Mouse (Mus musculus) gastrocnemius, adult 18-20 months (tissue): Measurements from ENCODE around the gene Ndufb6. TPM values are rescaled to one million over a fixed set of nuclear protein-coding genes. Genes with fewer than 3 reads are reported as not detected.

Experiments used
- DNase-seq: peaks from one replicate; pipeline ENCODE4 v3.0.0; 2021; ENCODE audit warnings: low spot score
- total RNA-seq, 2 experiments: library from RNA; stranded (reverse); gene quantifications; 2 replicates each; pipeline ENCODE4 v1.2.3; 2021

Gene Ndufb6
- total RNA-seq, 2 experiments from 2014 or later: 251 to 279 TPM

GRCm38 (mm10) chr4:40264321-40264720 lies 14.9 kb downstream of the Ndufb6 start:
- DNase-seq: no peak

GRCm38 (mm10) chr4:40254385-40255103 lies 24.7 kb downstream of the Ndufb6 start:
- no peak for DNase-seq

GRCm38 (mm10) chr4:40253766-40254165 lies 25.5 kb downstream of the Ndufb6 start:
- DNase-seq: no peak

- no peak for DNase-seq
These were observed 28.2 kb downstream of the Ndufb6 start for GRCm38 (mm10) chr4:40250984-40251383.

- DNase-seq: no peak
These were observed 35.2 kb downstream of the Ndufb6 start for GRCm38 (mm10) chr4:40244035-40244434.

- no peak for DNase-seq
These were observed 36.2 kb downstream of the Ndufb6 start for GRCm38 (mm10) chr4:40243006-40243405.

GRCm38 (mm10) chr4:40241928-40242327 lies 37.3 kb downstream of the Ndufb6 start:
- DNase-seq: no peak

- no peak for DNase-seq
These were observed 38.9 kb downstream of the Ndufb6 start for GRCm38 (mm10) chr4:40240272-40240744.

GRCm38 (mm10) chr4:40239409-40240271 lies 39.6 kb downstream of the Ndufb6 start, which contains the start of gene Ddx58:
Gene Ddx58 (minus strand): TSS chr4:40239828.
- DNase-seq: peak; percentile 23

GRCm38 (mm10) chr4:40238483-40239408 lies 40.5 kb downstream of the Ndufb6 start:
- DNase-seq: peak; percentile 43

- DNase-seq: no peak
These were observed 42.4 kb downstream of the Ndufb6 start for GRCm38 (mm10) chr4:40236829-40237228.

- DNase-seq: no peak
These were observed 45.0 kb downstream of the Ndufb6 start for GRCm38 (mm10) chr4:40234256-40234655.

- DNase-seq: no peak
These were observed 46.1 kb downstream of the Ndufb6 start for GRCm38 (mm10) chr4:40233062-40233664.

GRCm38 (mm10) chr4:40229723-40230122 lies 49.5 kb downstream of the Ndufb6 start:
- no peak for DNase-seq

- no peak for DNase-seq
These were observed 51.3 kb downstream of the Ndufb6 start for GRCm38 (mm10) chr4:40227886-40228285.

- no peak for DNase-seq
These were observed 52.1 kb downstream of the Ndufb6 start for GRCm38 (mm10) chr4:40227131-40227530.

GRCm38 (mm10) chr4:40226095-40226494 lies 53.1 kb downstream of the Ndufb6 start:
- no peak for DNase-seq

GRCm38 (mm10) chr4:40221876-40222585 lies 57.2 kb downstream of the Ndufb6 start:
- DNase-seq: no peak

- no peak for DNase-seq
These were observed 58.0 kb downstream of the Ndufb6 start for GRCm38 (mm10) chr4:40221004-40221760.
